Mouse (Mus musculus): ENCODE results near the gene Spata2l.

GRCm38 (mm10) chr8:123239398-123239797 lies 3.4 kb upstream of the Spata2l start:
- TF ChIP-seq CTCF (IDR thresholded peaks at IDR 0.05; ENCODE audit: low read depth, low read length) (no peak), POLR2A (IDR thresholded peaks at IDR 0.05; ENCODE audit: insufficient read depth, low read length) (no peak)

Measured in ES-Bruce4 (cell line).